19 mouse cellular contexts compared by ENCODE assay signal in genomic region chr1:69340481-69340880, GRCm38 (mm10).
DNase-seq lines count a peak whose midpoint lies in the region; ATAC-seq and TF ChIP-seq lines count a peak whose summit lies in the region.
"Had no signal": no experiment of that assay in that cellular context is flagged by ENCODE, and none has a peak within 500 bp of the region (broad histone marks: within the 10 kb centered on the region; RNA-seq: fewer than 3 reads in every experiment).

No protein-coding gene starts in this region.

- H3K27me3 ChIP-seq in limb, embryonic 14.5 days (ENCODE audit: control insufficient read depth, insufficient read depth, low read length), result no peaks in the 10 kb centered on the region
- H3K27me3 ChIP-seq in limb, embryonic 10.5 days (ENCODE audit: low read depth, poor library complexity, severe bottlenecking), result no peaks in the 10 kb centered on the region
- H3K27me3 ChIP-seq in kidney, embryonic 16.5 days (ENCODE audit: insufficient read depth, low read length), result no peaks in the 10 kb centered on the region
- H3K27me3 ChIP-seq: embryonic facial prominence, embryonic 13.5 days; forebrain, embryonic 12.5 days; Patski had no signal

- H3K4me3 ChIP-seq in limb, embryonic 14.5 days (replicated peaks; ENCODE audit: low read length), result no peak overlapping the region
- H3K4me3 ChIP-seq in limb, embryonic 10.5 days, result no peak overlapping the region
- no peak overlapping the region for H3K4me3 ChIP-seq in kidney, embryonic 16.5 days (ENCODE audit: low read length)
- H3K4me3 ChIP-seq: embryonic facial prominence, embryonic 13.5 days; forebrain, embryonic 10.5 days; forebrain, embryonic 12.5 days had no signal

- no peak for ATAC-seq in limb, embryonic 14.5 days (ENCODE audit: low FRiP score, low read depth)
- no peak for ATAC-seq in kidney, embryonic 16.5 days (ENCODE audit: low FRiP score, low TSS enrichment)
- ATAC-seq: activated CD4-positive, CD25-positive, alpha-beta regulatory T cell, adult 4 months; forebrain, embryonic 14.5 days; forebrain, embryonic 16.5 days; Patski had no signal

- no peak overlapping the region for H3K9ac ChIP-seq in limb, embryonic 14.5 days (ENCODE audit: low read depth, low read length, severe bottlenecking)
- H3K9ac ChIP-seq in kidney, embryonic 16.5 days (replicated peaks; ENCODE audit: low read length), result no peak overlapping the region
- H3K9ac ChIP-seq: embryonic facial prominence, embryonic 13.5 days; forebrain, embryonic 12.5 days had no signal

- DNase-seq in limb, embryonic 14.5 days (ENCODE audit: low spot score), result peak; percentile 27
- no peak for DNase-seq in limb, embryonic 10.5 days (ENCODE audit: low spot score)
- DNase-seq in fat pad, adult 2 months (ENCODE audit: extremely low read depth, low read depth, low spot score), result peak; percentile 75
- no peak for DNase-seq in cerebellum, adult 8-10 months
- DNase-seq: adrenal gland, adult 8-10 months; adrenal gland, postnatal 14 days; adrenal gland, postnatal 36 days; cerebellum, adult 11-12 months; cerebellum, adult 2 months; cerebellum, adult 9-11 months; cerebellum, postnatal 25 days had no signal

- H3K4me1 ChIP-seq in limb, embryonic 14.5 days (ENCODE audit: control insufficient read depth, insufficient read depth, low read length), result no peaks in the 10 kb centered on the region
- H3K4me1 ChIP-seq in limb, embryonic 10.5 days, result no peaks in the 10 kb centered on the region
- no peaks in the 10 kb centered on the region for H3K4me1 ChIP-seq in kidney, embryonic 16.5 days (ENCODE audit: insufficient read depth, low read length)
- H3K4me1 ChIP-seq: embryonic facial prominence, embryonic 13.5 days; forebrain, embryonic 10.5 days; forebrain, embryonic 12.5 days had no signal

- H3K27ac ChIP-seq in limb, embryonic 14.5 days (replicated peaks; ENCODE audit: low read depth, low read length), result no peak overlapping the region
- no peak overlapping the region for H3K27ac ChIP-seq in limb, embryonic 10.5 days
- H3K27ac ChIP-seq in kidney, embryonic 16.5 days (ENCODE audit: low read length), result no peak overlapping the region
- H3K27ac ChIP-seq: embryonic facial prominence, embryonic 13.5 days; forebrain, embryonic 10.5 days; forebrain, embryonic 12.5 days had no signal

- no peak for TF ChIP-seq POLR2A in limb, embryonic 14.5 days (IDR thresholded peaks at IDR 0.05; ENCODE audit: borderline replicate concordance, extremely low read depth, insufficient read depth, insufficient read length)

- WGBS in limb, embryonic 14.5 days, result 79% methylated on average over 4 of the region's 4 CpGs
- 96% methylated on average over 4 of the region's 4 CpGs for WGBS in limb, embryonic 10.5 days
- WGBS in kidney, embryonic 16.5 days, result 96% methylated on average over 4 of the region's 4 CpGs

- H3K9me3 ChIP-seq in limb, embryonic 14.5 days (ENCODE audit: control insufficient read depth, low read length), result no peaks in the 10 kb centered on the region
- no peaks in the 10 kb centered on the region for H3K9me3 ChIP-seq in limb, embryonic 10.5 days (replicated peaks)
- H3K9me3 ChIP-seq in kidney, embryonic 16.5 days (ENCODE audit: low read length), result no peaks in the 10 kb centered on the region
- H3K9me3 ChIP-seq: embryonic facial prominence, embryonic 13.5 days; forebrain, embryonic 10.5 days; forebrain, embryonic 12.5 days had no signal

- H3K36me3 ChIP-seq in limb, embryonic 14.5 days (ENCODE audit: control insufficient read depth, insufficient read depth, low read length), result no peaks in the 10 kb centered on the region
- H3K36me3 ChIP-seq in limb, embryonic 10.5 days, result no peaks in the 10 kb centered on the region
- no peaks in the 10 kb centered on the region for H3K36me3 ChIP-seq in kidney, embryonic 16.5 days (ENCODE audit: insufficient read depth, low read length)
- H3K36me3 ChIP-seq: embryonic facial prominence, embryonic 13.5 days; forebrain, embryonic 10.5 days; forebrain, embryonic 12.5 days had no signal

- H3K4me2 ChIP-seq in limb, embryonic 14.5 days (replicated peaks; ENCODE audit: low read depth, low read length, severe bottlenecking), result no peak overlapping the region
- H3K4me2 ChIP-seq in kidney, embryonic 16.5 days (replicated peaks; ENCODE audit: low read depth, low read length), result no peak overlapping the region
- H3K4me2 ChIP-seq: embryonic facial prominence, embryonic 13.5 days; forebrain, embryonic 12.5 days had no signal

Comparison
In these comparisons a context has a peak if more than half of its experiments do, and no peak if none do; other contexts are left out.
1. DNase-seq: peak in limb, embryonic 14.5 days (single experiment) and fat pad, adult 2 months (single experiment); none in limb, embryonic 10.5 days (single experiment) and cerebellum, adult 8-10 months (single experiment).